Mouse (Mus musculus) heart, adult 2 months (tissue): ENCODE measurements around the gene Spdef. TPM values are rescaled to one million over a fixed set of nuclear protein-coding genes. Genes with fewer than 3 reads are reported as not detected.

Source experiments
- DNase-seq, 2 experiments: peaks; one replicate each; pipeline ENCODE4 v3.0.0; 2021
- H3K27ac ChIP-seq: fragments of 200-600 bp; 2 replicates; pipeline ENCODE4 v1.8.1; 2022
- H3K27me3 ChIP-seq: fragments of 200-500 bp; 2 replicates; pipeline ENCODE4 v1.6.1; 2012; ENCODE audit warnings: mild to moderate bottlenecking, low read length, inconsistent platforms, mixed read lengths; ENCODE audit not compliant: control insufficient read depth, insufficient read depth
- H3K36me3 ChIP-seq: fragments of 200-500 bp; 2 replicates; pipeline ENCODE4 v1.6.1; 2012; ENCODE audit warnings: low read length, inconsistent platforms; ENCODE audit not compliant: control insufficient read depth, insufficient read depth
- H3K4me1 ChIP-seq: fragments of 200-500 bp; 2 replicates; pipeline ENCODE4 v1.6.1; 2011; ENCODE audit warnings: low read length; ENCODE audit not compliant: control insufficient read depth, insufficient read depth
- H3K4me3 ChIP-seq: fragments of 200-600 bp; 2 replicates; pipeline ENCODE4 v1.8.1; 2022
- H3K79me2 ChIP-seq: fragments of 200-500 bp; replicated peaks from 2 replicates; pipeline ENCODE4 v1.6.1; 2012; ENCODE audit warnings: mild to moderate bottlenecking, inconsistent platforms, low read length, moderate library complexity, mixed read lengths; ENCODE audit not compliant: control insufficient read depth, insufficient read depth
- H3K9ac ChIP-seq: fragments of 200-500 bp; 2 replicates; pipeline ENCODE4 v1.6.1; 2012; ENCODE audit warnings: low read depth, mild to moderate bottlenecking, control low read depth, inconsistent platforms, low read length, mixed read lengths
- CTCF ChIP-seq: fragments of 200-600 bp; IDR thresholded peaks from 2 replicates; pipeline ENCODE4 v1.8.1; 2022; ENCODE audit warnings: antibody characterized with exemption, mild to moderate bottlenecking, moderate library complexity
- EP300 ChIP-seq: fragments of 200-500 bp; IDR thresholded peaks from 2 replicates; pipeline ENCODE4 v1.6.1; 2011; ENCODE audit warnings: low read depth, low read length, control low read depth; ENCODE audit not compliant: insufficient read depth
- POLR2A ChIP-seq: fragments of 200-500 bp; IDR thresholded peaks from 2 replicates; pipeline ENCODE4 v1.6.1; 2011; ENCODE audit warnings: mild to moderate bottlenecking, low read depth, low read length, control low read depth; ENCODE audit not compliant: insufficient read depth
- WGBS: fragments of 180-500 bp; shearing (Covaris S2); methylation state at CpG from one replicate; pipeline ENCODE4 v1.1.7; 2018; 5-methylcytosine and 5-hydroxymethylcytosine counted together
- intact Hi-C: fragments of 180-260 bp; cut with DNase I; formaldehyde crosslinking; loops from one replicate; pipeline ENCODE4 v1.15.1; 2025
- polyA plus RNA-seq: library from polyadenylated mRNA; depleted of rRNA; stranded (reverse); fragments of >200 nt; gene quantifications from 2 replicates; pipeline ENCODE4 v1.2.3, GENCODE M21; 2012
- total RNA-seq, 2 experiments: library from RNA; stranded (reverse); gene quantifications; 2 replicates each; pipeline ENCODE4 v1.2.3; 2021

Gene Spdef
- total and polyA plus RNA-seq, 3 experiments = 0.21 TPM; not detected in 2

- no peak overlapping the region for H3K27ac ChIP-seq
- H3K27me3 ChIP-seq = no peaks in the 10 kb centered on the region
- no peaks in the 10 kb centered on the region for H3K79me2 ChIP-seq
- H3K4me3 ChIP-seq = no peak overlapping the region
- H3K9ac ChIP-seq = no peak overlapping the region
- intact Hi-C loops = loop anchor here (5.0 kb wide), 1 partner anchor 66 kb away; no protein-coding TSS in a partner anchor
- no peaks in the 10 kb centered on the region for H3K36me3 ChIP-seq
- TF ChIP-seq EP300 (no peak), POLR2A (no peak), CTCF (no peak)
- 80% methylated on average over 2 of the region's 2 CpGs for WGBS
- no peak for DNase-seq
- no peaks in the 10 kb centered on the region for H3K4me1 ChIP-seq
Measured at GRCm38 (mm10) chr17:27700812-27701211, 27.9 kb downstream of the Spdef start.

GRCm38 (mm10) chr17:27699641-27700244, 29.0 kb downstream of the Spdef start:
- TF ChIP-seq EP300 (no peak), POLR2A (no peak), CTCF (no peak)
- intact Hi-C loops = loop anchor here (5.0 kb wide), 1 partner anchor 68 kb away; no protein-coding TSS in a partner anchor
- Histone ChIP-seq H3K36me3 (no peaks in the 10 kb centered on the region), H3K9ac (no peak overlapping the region), H3K27me3 (no peaks in the 10 kb centered on the region), H3K4me3 (no peak overlapping the region), H3K27ac (no peak overlapping the region), H3K4me1 (no peaks in the 10 kb centered on the region), H3K79me2 (no peaks in the 10 kb centered on the region)
- 74% methylated on average over 17 of the region's 17 CpGs for WGBS
- DNase-seq = no peak

DNA sequence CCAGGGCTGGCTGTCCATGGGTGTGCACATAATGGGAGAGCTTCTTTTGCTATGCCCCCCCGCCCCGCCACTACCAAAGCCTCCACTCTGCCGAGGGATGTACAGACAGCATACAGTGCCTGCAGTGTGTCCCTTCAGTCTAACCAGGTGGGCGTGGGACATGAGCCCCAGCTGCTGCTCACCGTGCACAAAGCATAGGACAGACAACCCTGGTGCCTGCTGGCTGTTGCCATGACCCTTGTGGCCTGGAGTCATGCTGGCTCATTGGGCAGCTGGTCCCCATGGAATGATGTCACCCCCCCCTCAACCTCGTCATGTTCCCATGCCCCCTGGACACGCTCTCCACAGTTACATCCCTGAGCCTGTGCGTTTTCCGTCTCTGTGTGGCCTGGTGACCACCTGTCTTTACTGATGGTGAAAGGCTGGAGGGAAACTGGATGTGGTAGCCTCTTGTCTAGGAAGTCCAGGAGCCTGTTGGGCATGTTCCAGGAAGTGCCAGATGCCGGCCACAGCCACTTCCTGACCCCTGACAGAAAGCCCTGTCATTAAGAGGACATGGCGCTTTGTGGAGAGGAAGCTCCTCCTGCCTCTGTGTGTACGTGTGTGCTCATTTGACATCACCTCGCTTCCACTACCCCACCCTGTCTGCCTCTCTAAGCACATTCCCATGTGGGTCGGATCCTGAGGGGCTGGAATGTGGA, 37.6 kb downstream of the Spdef start:
- no peak overlapping the region for H3K27ac ChIP-seq

DNA sequence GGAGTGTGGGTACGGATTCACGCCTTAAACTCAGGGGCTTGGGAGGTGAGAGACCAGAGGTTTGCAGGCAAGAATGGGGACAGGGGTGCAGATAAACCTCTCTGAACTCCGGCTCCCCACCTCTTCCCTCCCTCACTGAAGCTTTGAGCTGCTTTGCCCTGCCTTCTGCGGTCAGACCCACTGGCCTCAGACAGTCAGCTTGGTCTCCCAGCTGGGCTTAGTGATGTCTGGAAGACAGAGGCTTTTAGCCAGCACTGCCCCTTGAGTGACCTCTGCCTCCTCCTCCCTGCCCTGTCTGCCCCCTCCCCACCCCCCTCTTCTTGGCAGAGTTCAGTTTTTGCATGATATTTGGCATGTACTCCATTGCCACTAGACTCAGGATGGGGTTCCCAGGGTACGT, 42.4 kb downstream of the Spdef start:
- H3K4me3 ChIP-seq = no peak overlapping the region
- no peaks in the 10 kb centered on the region for H3K4me1 ChIP-seq
- peaks cover 13% of the 10 kb centered on the region for H3K27me3 ChIP-seq
- 38% methylated on average over 5 of the region's 5 CpGs for WGBS
- intact Hi-C loops = no loop called here
- H3K27ac ChIP-seq = no peak overlapping the region
- no peak overlapping the region for H3K9ac ChIP-seq
- no peaks in the 10 kb centered on the region for H3K79me2 ChIP-seq
- TF ChIP-seq EP300 (no peak), CTCF (no peak), POLR2A (no peak)
- no peak for DNase-seq
- H3K36me3 ChIP-seq = no peaks in the 10 kb centered on the region

More for the DNA sequence above, 37.6 kb downstream of the Spdef start:
- WGBS = 60% methylated on average over 14 of the region's 14 CpGs
- H3K4me1 ChIP-seq = no peaks in the 10 kb centered on the region
- no peaks in the 10 kb centered on the region for H3K36me3 ChIP-seq
- no peaks in the 10 kb centered on the region for H3K79me2 ChIP-seq
- DNase-seq = no peak
- intact Hi-C loops = no loop called here
- TF ChIP-seq EP300 (no peak), CTCF (no peak), POLR2A (no peak)
- no peak overlapping the region for H3K9ac ChIP-seq
- peaks cover 3% of the 10 kb centered on the region; the same call in 1 of the 2 replicates for H3K27me3 ChIP-seq
- no peak overlapping the region for H3K4me3 ChIP-seq

DNA sequence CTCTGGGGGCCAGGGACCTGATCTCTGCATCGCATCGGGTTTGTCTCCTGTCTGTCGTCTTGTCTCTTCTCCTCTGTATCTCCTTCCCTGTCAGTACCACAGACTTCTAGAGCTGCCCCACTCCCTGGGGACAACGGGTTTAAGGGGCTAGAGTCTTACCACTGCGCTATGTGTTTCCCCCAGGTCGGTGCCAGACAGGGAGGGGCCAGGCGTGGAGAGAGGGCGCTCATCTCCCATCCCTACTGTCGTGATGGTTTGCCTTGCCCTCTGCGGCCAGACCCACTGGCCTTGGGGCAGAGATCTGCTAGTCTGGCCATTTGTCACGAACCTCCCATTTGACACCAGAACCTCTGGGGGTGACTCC, 43.2 kb downstream of the Spdef start:
- Histone ChIP-seq H3K27ac (no peak overlapping the region), H3K27me3 (peaks cover 13% of the 10 kb centered on the region), H3K36me3 (no peaks in the 10 kb centered on the region), H3K4me3 (no peak overlapping the region), H3K9ac (no peak overlapping the region), H3K4me1 (no peaks in the 10 kb centered on the region), H3K79me2 (no peaks in the 10 kb centered on the region)
- DNase-seq = no peak
- intact Hi-C loops = no loop called here
- TF ChIP-seq POLR2A = no peak
- TF ChIP-seq CTCF = no peak
- no peak for TF ChIP-seq EP300
- 5% methylated on average over 11 of the region's 11 CpGs for WGBS
